Mouse (Mus musculus): ENCODE data around the gene Ttll11. TPM values are rescaled to one million over a fixed set of nuclear protein-coding genes. Genes with fewer than 3 reads are reported as not detected.

The Ttll11 gene
- polyA plus RNA-seq, 1 experiment from 2014 or later: 1.3 TPM

GRCm38 (mm10) chr2:35996753-35997152 lies 17.0 kb upstream of the Ttll11 start:
- no peak overlapping the region for H3K4me2 ChIP-seq
- ATAC-seq: no peak

GRCm38 (mm10) chr2:35994303-35994702 lies 14.6 kb upstream of the Ttll11 start:
- H3K4me3 ChIP-seq: no peak overlapping the region

More at GRCm38 (mm10) chr2:35996753-35997152, 17.0 kb upstream of the Ttll11 start:
- H3K9me3 ChIP-seq (replicated peaks): no peaks in the 10 kb centered on the region
- H3K4me1 ChIP-seq: no peaks in the 10 kb centered on the region
- H3K4me3 ChIP-seq: no peak overlapping the region
- no peak overlapping the region for H3K9ac ChIP-seq
- H3K36me3 ChIP-seq: no peaks in the 10 kb centered on the region
- 34% methylated on average over 2 of the region's 2 CpGs for WGBS (ENCODE audit: insufficient replicate concordance)
- peaks cover 19% of the 10 kb centered on the region for H3K27me3 ChIP-seq (replicated peaks)
- H3K27ac ChIP-seq: no peak overlapping the region

GRCm38 (mm10) chr2:35993481-35993880 lies 13.8 kb upstream of the Ttll11 start:
- H3K4me1 ChIP-seq: no peaks in the 10 kb centered on the region
- H3K27me3 ChIP-seq (replicated peaks): peaks cover 37% of the 10 kb centered on the region
- H3K4me3 ChIP-seq: no peak overlapping the region
- H3K36me3 ChIP-seq: no peaks in the 10 kb centered on the region
- 57% methylated on average over 2 of the region's 2 CpGs for WGBS (ENCODE audit: insufficient replicate concordance)
- ATAC-seq: no peak
- no peak overlapping the region for H3K27ac ChIP-seq
- H3K4me2 ChIP-seq: no peak overlapping the region
- H3K9me3 ChIP-seq (replicated peaks): no peaks in the 10 kb centered on the region
- H3K9ac ChIP-seq: no peak overlapping the region

More at GRCm38 (mm10) chr2:35994303-35994702, 14.6 kb upstream of the Ttll11 start:
- no peaks in the 10 kb centered on the region for H3K36me3 ChIP-seq
- no peaks in the 10 kb centered on the region for H3K9me3 ChIP-seq (replicated peaks)
- no peak overlapping the region for H3K4me2 ChIP-seq
- 58% methylated on average over 6 of the region's 6 CpGs for WGBS (ENCODE audit: insufficient replicate concordance)
- no peak overlapping the region for H3K9ac ChIP-seq
- no peak overlapping the region for H3K27ac ChIP-seq
- H3K4me1 ChIP-seq: no peaks in the 10 kb centered on the region
- ATAC-seq: no peak
- peaks cover 35% of the 10 kb centered on the region for H3K27me3 ChIP-seq (replicated peaks)

- no peaks in the 10 kb centered on the region for H3K36me3 ChIP-seq
- H3K4me2 ChIP-seq: no peak overlapping the region
- ATAC-seq: no peak
- no peak overlapping the region for H3K27ac ChIP-seq
- H3K9ac ChIP-seq: no peak overlapping the region
- no peaks in the 10 kb centered on the region for H3K4me1 ChIP-seq
- H3K27me3 ChIP-seq (replicated peaks): peaks cover 50% of the 10 kb centered on the region
- 47% methylated on average over 3 of the region's 3 CpGs for WGBS (ENCODE audit: insufficient replicate concordance)
- H3K4me3 ChIP-seq: no peak overlapping the region
- no peaks in the 10 kb centered on the region for H3K9me3 ChIP-seq (replicated peaks)
These were observed 12.5 kb upstream of the Ttll11 start for GRCm38 (mm10) chr2:35992259-35992658.

- Histone ChIP-seq H3K9me3 (replicated peaks) (no peaks in the 10 kb centered on the region), H3K4me3 (no peak overlapping the region), H3K9ac (no peak overlapping the region), H3K4me1 (peaks cover 8% of the 10 kb centered on the region), H3K27me3 (replicated peaks) (peaks cover 69% of the 10 kb centered on the region), H3K4me2 (no peak overlapping the region), H3K36me3 (no peaks in the 10 kb centered on the region), H3K27ac (no peak overlapping the region)
- WGBS (ENCODE audit: insufficient replicate concordance): 2% methylated on average over 7 of the region's 7 CpGs
- ATAC-seq: no peak
These were observed 4.2 kb upstream of the Ttll11 start for GRCm38 (mm10) chr2:35983869-35984268.

- Histone ChIP-seq H3K27ac (no peak overlapping the region), H3K4me1 (peaks cover 28% of the 10 kb centered on the region), H3K36me3 (no peaks in the 10 kb centered on the region), H3K27me3 (replicated peaks) (peaks cover 51% of the 10 kb centered on the region), H3K4me3 (no peak overlapping the region), H3K4me2 (no peak overlapping the region), H3K9me3 (replicated peaks) (no peaks in the 10 kb centered on the region), H3K9ac (no peak overlapping the region)
- 49% methylated on average over 3 of the region's 3 CpGs for WGBS (ENCODE audit: insufficient replicate concordance)
- ATAC-seq: no peak
These were observed 2.2 kb upstream of the Ttll11 start for GRCm38 (mm10) chr2:35981872-35982271.

GRCm38 (mm10) chr2:35978941-35979643 lies 621 bp downstream of the Ttll11 start:
- Histone ChIP-seq H3K4me1 (peaks cover 28% of the 10 kb centered on the region), H3K27me3 (replicated peaks) (peaks cover 25% of the 10 kb centered on the region), H3K27ac (peak overlapping the region; percentile 69; the same call in 1 of the 2 replicates), H3K9ac (peak overlapping the region; percentile 86), H3K36me3 (no peaks in the 10 kb centered on the region), H3K4me3 (peak overlapping the region; percentile 83), H3K9me3 (replicated peaks) (no peaks in the 10 kb centered on the region), H3K4me2 (peak overlapping the region; percentile 98)
- under 1% methylated on average over 72 of the region's 76 CpGs for WGBS (ENCODE audit: insufficient replicate concordance)
- ATAC-seq: peak; percentile 64

- 20% methylated on average over 15 of the region's 15 CpGs for WGBS (ENCODE audit: insufficient replicate concordance)
- peak overlapping the region; percentile 86 for H3K9ac ChIP-seq
- no peak for ATAC-seq
- H3K4me1 ChIP-seq: peaks cover 28% of the 10 kb centered on the region
- H3K4me3 ChIP-seq: peak overlapping the region; percentile 83
- peaks cover 23% of the 10 kb centered on the region for H3K27me3 ChIP-seq (replicated peaks)
- H3K9me3 ChIP-seq (replicated peaks): no peaks in the 10 kb centered on the region
- peak overlapping the region; percentile 98 for H3K4me2 ChIP-seq
- H3K36me3 ChIP-seq: no peaks in the 10 kb centered on the region
- peak overlapping the region; percentile 69; the same call in 1 of the 2 replicates for H3K27ac ChIP-seq
These were observed 1.3 kb downstream of the Ttll11 start for GRCm38 (mm10) chr2:35978276-35978933.

GRCm38 (mm10) chr2:35977749-35978148 lies 2.0 kb downstream of the Ttll11 start:
- Histone ChIP-seq H3K4me3 (peak overlapping the region; percentile 83; the same call in 1 of the 2 replicates), H3K4me2 (peak overlapping the region; percentile 98), H3K36me3 (no peaks in the 10 kb centered on the region), H3K27ac (no peak overlapping the region), H3K27me3 (replicated peaks) (peaks cover 16% of the 10 kb centered on the region), H3K9ac (peak overlapping the region; percentile 86), H3K9me3 (replicated peaks) (no peaks in the 10 kb centered on the region), H3K4me1 (peaks cover 28% of the 10 kb centered on the region)
- no peak for ATAC-seq
- WGBS (ENCODE audit: insufficient replicate concordance): 53% methylated on average over 3 of the region's 3 CpGs

- H3K9ac ChIP-seq: no peak overlapping the region
- H3K36me3 ChIP-seq: no peaks in the 10 kb centered on the region
- H3K27ac ChIP-seq: no peak overlapping the region
- no peak for ATAC-seq
- H3K4me1 ChIP-seq: peaks cover 6% of the 10 kb centered on the region
- H3K9me3 ChIP-seq (replicated peaks): no peaks in the 10 kb centered on the region
- no peak overlapping the region for H3K4me3 ChIP-seq
- H3K27me3 ChIP-seq (replicated peaks): 0 out of 2 replicates have a peak, but pooled peaks cover 6% of the 10 kb centered on the region
- H3K4me2 ChIP-seq: no peak overlapping the region
- WGBS (ENCODE audit: insufficient replicate concordance): 56% methylated on average over 6 of the region's 6 CpGs
These were observed 7.3 kb downstream of the Ttll11 start for GRCm38 (mm10) chr2:35972259-35973001.

- Histone ChIP-seq H3K4me1 (no peaks in the 10 kb centered on the region), H3K36me3 (no peaks in the 10 kb centered on the region), H3K4me3 (no peak overlapping the region), H3K27ac (no peak overlapping the region), H3K4me2 (no peak overlapping the region), H3K27me3 (replicated peaks) (peaks cover 14% of the 10 kb centered on the region; the same call in 1 of the 2 replicates), H3K9me3 (replicated peaks) (no peaks in the 10 kb centered on the region), H3K9ac (no peak overlapping the region)
- ATAC-seq: no peak
- WGBS (ENCODE audit: insufficient replicate concordance): 73% methylated on average over 10 of the region's 10 CpGs
These were observed 13.7 kb downstream of the Ttll11 start for GRCm38 (mm10) chr2:35965883-35966513.

Data from liver, embryonic 12.5 days (tissue).